Mouse (Mus musculus): ENCODE measurements around the gene Gm20388.

Gene Gm20388

DNA sequence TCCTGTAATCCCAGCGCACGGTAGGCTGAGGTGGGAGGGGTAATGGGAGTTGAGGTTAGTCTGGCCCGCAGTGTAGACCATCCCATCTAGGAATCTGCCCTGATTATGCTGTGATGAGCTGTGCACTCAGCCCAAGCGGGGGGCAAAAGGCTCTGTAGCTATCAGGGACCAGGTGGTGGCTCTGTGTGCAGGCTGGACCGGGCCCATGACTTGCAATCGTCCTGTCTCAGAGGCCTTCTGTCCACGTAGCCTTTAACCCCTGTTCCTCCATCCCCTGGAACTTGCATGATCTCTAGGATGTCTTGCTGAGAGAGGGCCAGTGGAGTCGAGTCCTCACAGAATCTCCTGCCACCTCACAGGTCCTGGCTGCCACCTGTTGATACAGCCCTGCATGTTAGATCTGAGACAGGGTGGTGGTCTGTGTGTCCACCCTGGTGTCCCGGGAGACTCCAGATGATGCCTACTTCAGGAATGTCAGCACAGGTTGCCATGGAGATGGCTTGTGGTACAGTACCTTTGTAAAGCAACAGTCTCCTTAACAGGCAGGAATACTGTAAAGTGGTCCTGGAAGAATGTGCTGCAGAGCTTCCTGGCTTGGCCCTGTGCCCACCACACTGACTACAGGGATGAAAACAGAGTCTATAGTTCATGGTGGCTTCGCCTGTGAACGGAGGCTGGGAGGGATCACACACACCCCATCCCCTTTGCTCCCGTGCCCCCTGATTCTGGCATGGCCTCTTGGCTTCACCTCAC is 4372.4 kb downstream of the Gm20388 start:
- DNase-seq = peak; percentile 28

DNA sequence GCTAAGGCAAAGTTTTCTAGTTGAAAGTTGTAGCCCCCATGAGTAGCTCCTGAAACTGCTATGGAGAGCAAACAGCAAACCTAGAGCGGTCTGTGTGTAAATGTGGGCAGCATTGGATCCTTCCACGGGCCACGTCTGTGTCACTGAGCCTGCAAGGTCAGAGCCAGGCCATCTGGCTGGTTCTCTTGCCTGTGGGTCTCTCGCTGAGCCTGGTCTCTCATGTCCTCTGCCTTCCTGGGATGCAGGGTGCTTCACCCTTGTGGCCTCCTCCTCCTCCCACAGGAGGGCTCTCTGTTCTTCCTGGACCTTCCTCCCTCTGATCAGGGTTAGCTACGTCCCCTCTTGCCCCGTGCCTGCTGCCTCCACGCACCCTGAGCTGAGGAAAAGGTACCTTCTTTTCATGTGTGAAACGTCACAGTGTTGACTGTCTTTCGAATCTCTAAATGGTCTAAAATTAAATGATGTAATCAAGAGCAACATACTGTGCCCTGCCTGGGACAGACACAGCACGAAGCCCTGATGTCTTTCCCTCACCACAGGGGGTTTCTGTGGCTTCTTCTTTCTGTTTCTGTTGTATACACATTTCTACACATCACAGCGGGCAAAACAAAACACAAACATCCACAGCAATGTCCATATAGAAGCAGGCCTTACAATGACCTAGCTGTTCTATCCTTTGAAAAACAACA is 4373.1 kb downstream of the Gm20388 start:
- DNase-seq = no peak

GRCm38 (mm10) chr8:124284333-124284711 is 4373.7 kb downstream of the Gm20388 start:
- DNase-seq = peak; percentile 40

DNA sequence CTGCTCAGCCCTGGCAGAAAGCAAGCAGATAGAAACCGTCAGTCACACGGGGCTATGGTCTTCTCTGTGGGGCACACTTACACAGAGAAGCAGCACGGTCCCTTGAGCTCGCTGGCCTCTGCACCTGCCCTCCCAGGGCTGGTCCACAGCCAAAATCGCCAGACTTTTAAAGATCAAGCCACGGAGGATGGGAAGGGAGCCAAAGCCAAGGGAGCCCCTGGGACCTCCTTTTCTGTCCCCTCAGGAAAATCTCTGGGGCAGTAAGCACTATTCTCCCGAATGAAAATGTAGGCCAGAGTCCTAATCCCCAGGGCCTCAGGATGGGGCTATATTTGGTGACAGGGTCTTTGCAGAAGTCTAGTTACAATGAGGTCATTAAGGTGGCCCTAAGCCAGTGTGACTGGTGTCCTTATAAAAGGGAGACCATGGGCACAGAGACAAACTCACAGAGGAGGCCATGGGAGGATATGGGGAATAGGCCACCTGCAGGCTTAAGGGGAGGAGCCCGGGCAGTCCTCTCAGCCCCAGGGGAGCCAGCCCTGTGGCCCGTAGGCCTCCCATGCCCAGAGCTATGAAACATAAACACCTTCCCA is 4374.4 kb downstream of the Gm20388 start:
- no peak for DNase-seq

DNA sequence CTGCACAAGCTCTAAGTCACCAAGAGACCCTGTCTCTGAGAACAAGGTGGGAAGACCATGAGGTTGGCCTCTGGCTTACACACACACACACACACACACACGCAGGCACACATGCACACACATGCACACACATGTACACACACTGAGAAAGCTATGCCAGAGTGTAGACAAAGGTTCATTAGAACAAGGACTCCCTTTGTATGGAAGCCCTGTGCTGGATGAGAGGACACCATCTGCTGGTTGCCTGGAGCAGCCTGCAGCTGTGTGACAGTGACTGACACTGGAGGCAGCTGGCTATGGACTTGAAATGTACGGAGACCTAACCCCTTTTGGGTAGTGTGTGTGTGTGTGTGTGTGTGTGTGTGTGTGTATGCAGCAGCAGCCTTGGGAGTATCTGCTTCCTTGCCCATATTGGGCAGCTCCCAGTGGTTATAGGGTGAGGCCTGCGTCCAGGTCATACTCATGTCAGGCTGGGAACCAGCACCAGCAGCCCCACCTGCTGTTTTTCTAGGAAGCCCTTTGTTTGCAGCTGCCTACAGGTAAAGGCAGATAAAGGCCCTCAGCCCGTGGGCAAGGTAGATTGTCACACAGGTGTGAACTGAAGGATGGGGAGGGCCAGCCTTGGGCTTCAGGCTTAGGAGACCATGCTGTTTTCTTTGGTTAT is 4376.0 kb downstream of the Gm20388 start:
- DNase-seq = no peak

DNA sequence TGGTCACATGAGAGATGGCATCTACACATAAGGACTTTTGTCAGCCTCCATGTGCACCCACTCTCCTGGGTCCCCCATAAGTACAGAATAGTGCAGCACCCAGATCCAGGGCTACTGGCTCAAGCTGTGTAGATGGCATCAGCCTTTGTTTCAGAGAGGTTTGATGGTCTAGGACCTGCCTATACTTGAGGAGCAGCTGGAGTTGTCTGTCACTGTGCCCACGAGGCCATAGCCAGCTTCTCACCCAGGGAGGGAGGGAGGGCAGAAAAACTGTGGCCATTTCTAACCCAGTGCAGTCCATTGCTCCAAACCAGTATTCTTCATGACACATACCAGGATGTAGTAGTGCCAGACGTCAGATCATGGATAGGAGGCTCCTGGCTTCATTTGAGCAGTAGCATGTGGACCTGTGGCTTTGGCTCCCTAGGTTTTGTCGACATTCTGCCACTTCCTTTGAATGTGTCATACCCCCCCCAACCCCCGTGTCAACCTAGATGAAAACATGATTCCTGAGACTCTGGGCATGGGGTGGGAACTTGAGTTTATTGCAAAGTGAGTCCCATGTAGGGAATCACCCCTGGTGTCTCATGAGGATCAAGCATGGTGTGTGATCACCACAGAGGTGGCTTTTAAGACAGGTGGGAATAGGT is 4377.7 kb downstream of the Gm20388 start:
- DNase-seq = no peak

DNA sequence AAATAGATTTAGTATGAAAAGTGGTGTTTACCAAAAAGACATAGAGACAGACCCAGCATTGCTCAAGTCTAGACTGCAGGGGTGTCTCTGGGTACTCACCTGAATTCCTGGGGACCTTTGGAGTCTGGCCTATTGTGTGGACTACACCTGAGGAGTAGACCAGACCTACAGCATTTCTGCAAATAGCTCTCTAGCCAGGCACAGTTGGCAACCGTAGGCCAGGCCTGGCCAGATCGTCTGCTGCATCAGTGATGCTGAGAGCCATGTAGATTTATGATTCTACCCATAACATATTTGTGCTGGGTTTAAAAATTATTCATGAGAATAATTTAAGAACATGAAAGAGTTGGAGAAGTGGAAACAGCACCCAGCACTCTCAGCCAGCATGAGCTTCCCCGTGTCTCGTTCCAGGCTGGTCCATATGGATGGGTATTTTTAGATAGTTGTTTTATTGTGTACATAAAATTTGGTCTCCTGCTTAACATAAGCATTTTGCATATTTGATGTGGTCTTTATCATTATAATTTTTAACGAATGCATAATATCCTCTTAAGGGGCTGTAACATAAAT is 4378.9 kb downstream of the Gm20388 start:
- no peak for DNase-seq

- DNase-seq = no peak
Measured at GRCm38 (mm10) chr8:124290911-124291691, 4380.5 kb downstream of the Gm20388 start.

DNA sequence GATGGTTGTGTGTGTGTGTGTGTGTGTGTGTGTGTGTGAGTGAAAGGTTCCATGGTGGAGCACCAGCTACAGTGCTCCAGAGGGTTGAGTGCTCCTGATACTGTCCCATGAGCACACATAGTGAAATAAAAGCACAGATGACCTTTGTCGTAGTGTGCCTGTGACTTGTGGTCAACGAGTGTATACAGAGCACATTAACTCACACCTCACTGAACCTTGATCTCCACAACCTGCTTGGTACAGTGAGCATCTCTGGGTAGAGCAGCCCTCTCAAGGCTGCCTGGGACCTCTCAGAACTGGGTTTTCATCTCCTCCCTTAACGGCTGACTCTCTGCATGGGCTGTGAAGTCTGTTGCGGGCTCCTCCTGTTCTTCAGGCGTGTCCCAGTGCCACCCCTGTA is 4381.1 kb downstream of the Gm20388 start:
- no peak for DNase-seq

DNA sequence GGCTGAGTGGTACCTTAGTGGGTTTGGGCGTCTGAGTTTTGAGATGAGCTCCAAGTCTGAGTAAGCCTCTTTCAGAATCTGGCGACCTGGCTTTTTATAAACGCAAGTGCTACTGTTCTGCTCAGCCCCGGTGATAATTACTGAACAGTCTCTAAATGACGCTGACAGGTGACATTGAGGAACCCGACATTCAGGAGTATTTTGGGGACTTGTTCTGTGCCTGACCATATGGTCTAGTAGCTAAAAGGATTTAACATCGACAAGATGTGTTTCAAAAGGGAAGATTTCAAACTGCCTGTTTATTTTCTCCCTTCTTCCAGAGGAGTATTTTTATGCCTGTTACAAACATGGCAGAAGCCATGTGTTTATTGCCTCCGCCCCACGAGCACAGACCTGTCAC is 4382.3 kb downstream of the Gm20388 start:
- DNase-seq = no peak

DNA sequence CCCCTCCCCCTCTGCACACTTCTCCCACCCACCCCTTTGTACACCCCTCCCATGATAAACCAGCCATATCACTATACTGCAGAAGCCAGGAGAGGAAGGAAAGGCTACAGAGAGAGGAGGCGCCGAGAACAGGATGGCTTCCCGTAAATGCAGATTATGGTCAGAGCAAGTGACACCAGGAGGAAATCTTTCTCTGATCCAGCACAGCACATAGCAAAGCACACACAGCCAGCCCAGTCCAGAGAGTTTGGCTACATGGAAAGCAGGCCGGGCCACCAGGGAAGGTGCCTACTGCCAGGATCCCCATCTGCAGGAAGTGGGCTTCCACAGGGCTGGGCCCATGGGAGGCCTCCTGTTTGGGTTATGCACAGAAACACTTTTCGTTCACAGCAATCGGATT is 4383.8 kb downstream of the Gm20388 start:
- no peak for DNase-seq

DNA sequence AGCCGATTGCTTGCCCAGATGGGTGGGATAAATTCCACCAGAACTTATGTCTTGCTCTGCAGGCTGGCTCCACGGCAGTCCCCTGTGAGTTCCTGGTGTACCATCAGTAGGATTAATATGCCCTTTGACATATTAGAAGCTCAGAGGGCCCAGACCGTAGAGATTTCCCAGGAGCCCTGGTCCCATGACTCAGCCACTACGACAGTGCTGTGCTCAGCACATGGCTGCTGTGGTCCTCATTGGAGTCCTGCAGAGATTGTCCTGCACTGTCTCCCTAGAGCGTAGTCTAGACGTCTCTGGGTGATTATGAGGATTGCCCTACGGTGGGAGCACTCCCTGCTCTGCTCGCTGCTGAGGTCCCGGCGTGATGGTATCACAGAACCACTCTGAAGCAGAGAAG is 4384.3 kb downstream of the Gm20388 start:
- DNase-seq = no peak

- no peak for DNase-seq
Measured at GRCm38 (mm10) chr8:124295357-124295756, 4384.7 kb downstream of the Gm20388 start.

- DNase-seq = no peak
Measured at GRCm38 (mm10) chr8:124301512-124301911, 4390.9 kb downstream of the Gm20388 start.

GRCm38 (mm10) chr8:124301935-124302555 is 4391.4 kb downstream of the Gm20388 start:
- no peak for DNase-seq

DNA sequence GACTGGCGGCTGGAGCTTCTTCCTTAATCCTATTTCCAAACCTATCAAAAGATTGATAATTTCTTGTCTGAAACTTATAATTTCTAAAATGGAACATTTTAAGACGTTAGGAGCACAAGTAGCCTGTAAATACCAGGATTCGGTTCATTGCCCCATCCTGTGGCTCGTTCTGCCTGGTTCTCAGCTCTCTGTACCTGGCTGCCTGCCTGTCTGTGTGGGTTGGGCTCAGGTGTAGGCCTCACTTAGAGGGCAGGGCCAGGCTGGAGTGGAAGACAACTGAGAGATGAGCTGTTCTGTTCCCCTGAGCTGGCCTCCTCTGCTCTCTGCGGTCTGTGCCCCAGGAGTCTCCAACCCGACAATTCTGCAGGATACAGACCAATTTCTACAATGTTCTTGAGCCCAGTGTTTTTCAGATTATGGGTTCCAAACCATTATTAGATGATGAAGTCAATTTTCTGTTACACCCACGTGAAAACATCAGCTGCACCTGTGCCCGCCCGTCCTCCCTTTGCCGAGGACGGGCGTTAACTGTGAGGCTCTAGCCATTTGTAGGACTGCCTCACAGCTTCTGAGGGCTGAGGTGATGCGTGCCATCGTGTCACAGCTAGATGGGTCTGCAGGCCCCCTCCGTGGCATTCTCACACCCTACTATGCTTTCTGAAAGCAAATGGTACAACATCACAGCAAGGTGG is 4392.7 kb downstream of the Gm20388 start:
- DNase-seq = no peak

DNA sequence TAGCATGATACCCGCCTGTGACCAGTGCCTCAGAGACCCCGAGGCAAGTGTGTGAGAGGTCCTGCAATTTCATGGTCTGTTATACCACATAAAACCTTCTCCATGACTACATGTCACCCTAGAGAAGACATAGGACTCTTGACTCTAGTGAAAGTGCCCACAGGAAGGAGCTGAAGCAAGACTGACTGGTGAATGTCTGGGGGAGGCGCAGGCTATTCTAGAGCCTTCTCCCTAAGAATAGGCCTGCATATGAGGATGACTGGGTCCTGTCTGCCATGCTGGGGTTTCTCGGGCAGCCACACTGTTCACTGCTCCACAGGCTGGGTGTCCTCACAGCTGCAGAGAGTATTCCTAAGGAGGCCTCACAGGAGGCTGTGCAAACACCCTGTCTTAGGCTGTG is 4393.5 kb downstream of the Gm20388 start:
- DNase-seq = no peak

DNA sequence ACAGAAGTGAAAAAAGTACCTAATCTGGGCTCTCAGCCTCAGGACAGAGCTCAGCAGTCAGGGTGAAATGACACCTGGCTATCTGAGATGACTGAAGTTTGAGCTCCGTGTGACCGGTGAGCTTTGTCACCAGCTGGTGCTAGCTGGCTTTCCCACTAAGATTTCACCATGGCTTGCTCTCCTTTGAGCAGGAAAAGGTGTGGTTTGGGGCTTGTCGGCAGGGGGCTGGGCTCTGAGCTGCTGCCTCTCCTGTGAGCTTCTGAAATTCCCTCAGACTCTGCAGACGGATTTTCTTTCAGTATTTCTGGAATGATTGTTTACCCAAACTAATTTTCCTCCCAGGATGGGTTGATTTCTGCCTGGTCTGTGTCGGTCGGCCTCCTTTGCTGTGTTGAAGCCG is 4395.9 kb downstream of the Gm20388 start:
- no peak for DNase-seq

DNA sequence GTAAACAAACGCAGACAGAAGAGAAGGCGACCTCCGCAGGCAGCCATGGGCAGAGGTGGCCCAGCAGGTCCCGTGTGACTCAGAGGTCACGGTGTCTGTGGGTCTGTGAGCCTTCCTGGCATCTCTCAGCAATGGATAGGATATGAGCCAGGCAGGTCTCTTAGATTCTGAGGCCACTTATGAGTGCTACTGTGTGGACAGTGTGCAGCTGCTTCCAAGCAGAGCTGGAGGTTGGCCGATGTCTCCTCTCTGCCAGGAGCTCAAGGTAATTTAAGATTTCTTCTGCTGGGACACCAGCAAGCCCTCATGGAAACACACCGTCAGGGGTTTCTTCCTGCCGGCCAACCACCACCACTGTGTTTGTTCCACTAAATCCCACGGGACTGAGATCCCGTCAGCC is 4397.1 kb downstream of the Gm20388 start:
- DNase-seq = no peak

- no peak for DNase-seq
Measured at GRCm38 (mm10) chr8:124310509-124310908, 4399.9 kb downstream of the Gm20388 start.

GRCm38 (mm10) chr8:124311111-124311510 is 4400.5 kb downstream of the Gm20388 start:
- DNase-seq = no peak
